Mouse (Mus musculus) heart, embryonic 13.5 days (tissue): ENCODE measurements around the gene Fmo3. TPM values are rescaled to one million over a fixed set of nuclear protein-coding genes. Genes with fewer than 3 reads are reported as not detected.

Experiments used
- ATAC-seq: fragments of 200-750 bp; cut with Nextera tagmentation; 2 replicates; pipeline ENCODE4 v1.8.0; 2017; ENCODE audit warnings: moderate TSS enrichment; ENCODE audit not compliant: insufficient number of reproducible peaks, low FRiP score, low TSS enrichment; ENCODE audit errors: extremely low read depth
- H3K27ac ChIP-seq: fragments of 300-500 bp; sonication (generic); replicated peaks from 2 replicates; pipeline ENCODE4 v1.5.1; 2015; ENCODE audit warnings: moderate library complexity, mild to moderate bottlenecking, inconsistent platforms
- H3K27me3 ChIP-seq: fragments of 300-500 bp; sonication (generic); replicated peaks from 2 replicates; pipeline ENCODE4 v1.6.1; 2015; ENCODE audit warnings: mild to moderate bottlenecking, inconsistent platforms
- H3K36me3 ChIP-seq: fragments of 300-500 bp; sonication (generic); 2 replicates; pipeline ENCODE4 v1.6.1; 2015; ENCODE audit warnings: mild to moderate bottlenecking, inconsistent platforms
- H3K4me1 ChIP-seq: fragments of 300-500 bp; sonication (generic); 2 replicates; pipeline ENCODE4 v1.6.1; 2015; ENCODE audit warnings: inconsistent platforms
- H3K4me2 ChIP-seq: fragments of 300-500 bp; sonication (generic); 2 replicates; pipeline ENCODE4 v1.6.1; 2015; ENCODE audit warnings: inconsistent platforms, mild to moderate bottlenecking, moderate library complexity
- H3K4me3 ChIP-seq: fragments of 300-500 bp; sonication (generic); 2 replicates; pipeline ENCODE4 v1.5.1; 2015; ENCODE audit warnings: moderate library complexity, mild to moderate bottlenecking, inconsistent platforms
- H3K9ac ChIP-seq: fragments of 300-500 bp; sonication (generic); 2 replicates; pipeline ENCODE4 v1.6.1; 2015; ENCODE audit warnings: inconsistent platforms, mild to moderate bottlenecking, moderate library complexity
- H3K9me3 ChIP-seq: fragments of 300-500 bp; sonication (generic); 2 replicates; pipeline ENCODE4 v1.6.1; 2016; ENCODE audit warnings: inconsistent platforms
- WGBS: fragments of 180-500 bp; shearing (Covaris S2); methylation state at CpG from one replicate; pipeline ENCODE4 v1.1.7; 2015; ENCODE audit warnings: mixed read lengths; 5-methylcytosine and 5-hydroxymethylcytosine counted together
- polyA plus RNA-seq: library from polyadenylated mRNA; unstranded; fragments of >200 nt; fragmentation: Nextera tagmentation; extraction: Ambion mirVana; gene quantifications from 2 replicates; pipeline ENCODE4 v1.2.1, GENCODE M21; 2015

Gene Fmo3
- polyA plus RNA-seq, 1 experiment from 2014 or later: not detected

DNA sequence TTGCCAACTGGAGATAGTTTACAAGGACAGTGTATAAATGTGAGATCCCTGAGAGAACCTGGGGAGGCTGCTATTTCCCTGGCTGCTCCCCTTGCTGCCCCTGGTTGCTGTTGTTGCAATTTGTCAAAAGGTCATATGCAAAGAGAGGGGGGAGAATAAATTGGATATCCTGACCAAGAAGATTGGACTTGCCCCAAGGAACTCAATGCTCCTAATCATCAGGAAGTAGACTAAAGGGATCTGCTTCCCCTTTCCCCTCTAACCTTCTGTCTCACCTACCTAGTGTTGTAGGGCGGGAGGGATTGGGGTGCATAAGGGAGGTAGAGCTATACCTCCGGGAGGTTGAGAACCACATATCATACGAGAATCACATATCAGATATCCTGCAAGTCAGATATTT, 55.2 kb downstream of the Fmo3 start:
- WGBS: 70% methylated on average over 3 of the region's 3 CpGs
- H3K36me3 ChIP-seq: no peaks in the 10 kb centered on the region

DNA sequence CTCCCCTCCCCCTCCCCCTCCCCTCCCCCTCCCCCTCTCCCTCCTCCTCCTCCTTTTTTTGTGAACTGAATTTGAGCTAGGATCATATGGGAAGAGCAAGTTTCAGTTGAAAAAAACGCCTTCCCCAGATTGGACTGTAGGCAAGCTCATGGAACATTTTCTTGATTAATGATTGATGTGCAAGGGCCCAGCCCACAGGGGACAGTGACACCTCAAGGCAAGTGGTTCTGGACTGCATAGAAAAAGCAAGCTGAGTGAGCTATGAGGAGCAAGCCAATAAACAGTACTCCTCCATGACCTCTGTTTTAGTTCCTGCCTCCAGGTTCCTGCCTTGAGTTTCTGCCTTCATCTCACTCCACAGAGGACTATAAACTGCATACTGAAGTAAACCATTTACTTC, 59.2 kb downstream of the Fmo3 start:
- Histone ChIP-seq H3K4me1 (no peaks in the 10 kb centered on the region), H3K27me3 (no peaks in the 10 kb centered on the region), H3K36me3 (no peaks in the 10 kb centered on the region), H3K9me3 (no peaks in the 10 kb centered on the region), H3K4me2 (no peak overlapping the region), H3K27ac (no peak overlapping the region), H3K4me3 (no peak overlapping the region), H3K9ac (no peak overlapping the region)
- 69% methylated on average over 1 of the region's 1 CpGs for WGBS
- ATAC-seq: no peak

More for the DNA sequence above, 55.2 kb downstream of the Fmo3 start:
- no peak overlapping the region for H3K4me2 ChIP-seq
- H3K27me3 ChIP-seq: no peaks in the 10 kb centered on the region
- H3K4me3 ChIP-seq: no peak overlapping the region
- no peak overlapping the region for H3K9ac ChIP-seq
- no peak overlapping the region for H3K27ac ChIP-seq
- no peaks in the 10 kb centered on the region for H3K4me1 ChIP-seq
- no peak for ATAC-seq
- H3K9me3 ChIP-seq: no peaks in the 10 kb centered on the region

DNA sequence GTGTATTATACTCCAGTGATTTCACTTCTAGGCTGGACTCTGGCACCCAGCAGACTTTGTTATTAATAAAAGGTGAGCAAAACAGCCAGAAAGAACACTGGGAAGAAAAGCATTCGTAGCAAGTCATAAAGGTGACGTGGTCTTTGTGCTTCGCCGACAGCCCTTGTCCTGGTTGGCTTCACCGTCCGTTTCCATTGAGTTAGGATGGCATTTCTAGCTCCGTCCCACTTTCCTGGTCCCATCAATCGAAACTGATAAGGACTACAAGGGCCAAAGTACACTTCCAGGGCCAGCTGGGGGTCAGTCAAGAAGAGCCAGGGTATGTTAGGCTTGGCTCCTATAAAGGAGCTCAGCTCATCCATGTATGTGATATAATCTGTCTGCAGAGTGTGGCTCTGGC, 67.7 kb downstream of the Fmo3 start:
- WGBS: 62% methylated on average over 8 of the region's 8 CpGs
- no peaks in the 10 kb centered on the region for H3K27me3 ChIP-seq
- no peak overlapping the region for H3K4me2 ChIP-seq
- H3K27ac ChIP-seq: no peak overlapping the region
- H3K4me3 ChIP-seq: no peak overlapping the region
- H3K36me3 ChIP-seq: no peaks in the 10 kb centered on the region
- H3K9ac ChIP-seq: no peak overlapping the region
- no peak for ATAC-seq
- H3K4me1 ChIP-seq: no peaks in the 10 kb centered on the region
- no peaks in the 10 kb centered on the region for H3K9me3 ChIP-seq

DNA sequence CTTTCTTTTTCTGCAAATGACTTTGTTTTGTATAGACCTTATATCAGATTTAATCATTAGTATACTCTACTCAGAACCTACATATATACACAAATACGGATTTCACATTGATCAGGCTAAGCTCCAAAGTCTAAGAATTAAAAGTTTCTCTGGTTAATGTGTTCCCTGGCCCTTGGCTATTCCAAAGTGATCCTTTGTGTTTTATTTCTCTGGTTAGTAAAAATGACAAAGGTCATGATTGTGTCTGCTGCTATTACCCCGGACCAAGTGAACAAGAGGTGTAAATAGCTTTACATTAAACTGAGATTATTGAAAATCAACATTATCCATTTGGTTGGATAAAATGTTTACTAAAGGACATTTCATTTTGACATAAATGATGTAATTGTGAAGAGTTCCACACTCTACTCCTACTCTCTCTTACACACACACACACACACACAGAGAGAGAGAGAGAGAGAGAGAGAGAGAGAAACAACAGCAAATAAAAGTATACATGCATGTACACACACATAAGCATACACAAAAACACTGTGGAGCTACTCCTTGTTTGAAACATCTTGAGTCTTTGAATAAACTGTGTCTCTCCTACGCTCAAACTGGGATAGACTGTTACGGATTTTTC, 69.3 kb downstream of the Fmo3 start:
- ATAC-seq: no peak; the same call in 1 of the 2 replicates
- Histone ChIP-seq H3K9ac (no peak overlapping the region), H3K27ac (no peak overlapping the region), H3K9me3 (no peaks in the 10 kb centered on the region), H3K4me1 (no peaks in the 10 kb centered on the region), H3K36me3 (no peaks in the 10 kb centered on the region), H3K27me3 (no peaks in the 10 kb centered on the region), H3K4me2 (no peak overlapping the region), H3K4me3 (no peak overlapping the region)
- WGBS: 76% methylated on average over 4 of the region's 4 CpGs

DNA sequence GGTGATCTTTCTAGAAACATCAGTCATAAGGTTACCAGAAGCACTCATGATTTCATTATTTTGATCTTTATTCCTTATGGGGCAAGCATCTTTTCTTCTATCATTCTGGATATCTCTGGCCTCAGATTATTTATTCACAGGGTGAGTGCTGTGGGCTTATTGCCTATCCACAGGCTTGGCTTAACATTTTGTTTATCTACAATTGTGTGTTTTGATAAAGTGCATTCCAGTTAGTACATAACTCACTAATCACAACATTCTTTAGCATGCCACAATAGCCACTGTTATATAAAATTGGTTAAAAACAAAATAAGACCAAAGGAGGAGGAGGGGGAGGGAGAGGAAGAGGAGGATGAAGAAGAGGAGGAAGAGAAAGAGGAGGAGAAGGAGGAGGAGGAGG, 72.2 kb downstream of the Fmo3 start:
- Histone ChIP-seq H3K27ac (no peak overlapping the region), H3K27me3 (no peaks in the 10 kb centered on the region), H3K36me3 (no peaks in the 10 kb centered on the region), H3K9ac (no peak overlapping the region), H3K9me3 (no peaks in the 10 kb centered on the region), H3K4me2 (no peak overlapping the region), H3K4me1 (no peaks in the 10 kb centered on the region), H3K4me3 (no peak overlapping the region)
- ATAC-seq: no peak

Other genes with a start within 250 kb of the Fmo3 start
- gene Prrc2c, start 244.0 kb downstream of the Fmo3 start, polyA plus RNA-seq: 78.5 and 85.2 TPM in 2 replicates
- 0.08 and 0.38 TPM in 2 replicates for gene Fmo4, start 170.6 kb downstream of the Fmo3 start, polyA plus RNA-seq
- 2.5 and 3.7 TPM in 2 replicates for gene Fmo1, start 117.9 kb downstream of the Fmo3 start, polyA plus RNA-seq
- 2.8 and 3.6 TPM in 2 replicates for gene Fmo2, start 85.8 kb downstream of the Fmo3 start, polyA plus RNA-seq
- not detected in 2 replicates for gene Fmo6, start 47.0 kb downstream of the Fmo3 start, polyA plus RNA-seq
- gene Mroh9, start 101.1 kb upstream of the Fmo3 start, polyA plus RNA-seq: not detected in 2 replicates